Mouse (Mus musculus) myocyte (in vitro differentiated cells): ENCODE data around the gene Vmn2r96.
"Not testable (repeated sequence)": the region's sequence is repeated elsewhere in the genome, so short reads cannot be mapped to it uniquely, and the experiment has no call there.

ENCODE experiments used
- CEBPB ChIP-seq: IDR thresholded peaks from 2 replicates; pipeline ENCODE4 v1.6.1; 2011; ENCODE audit warnings: mild to moderate bottlenecking, moderate library complexity; ENCODE audit not compliant: poor library complexity, insufficient read depth, severe bottlenecking
- MAX ChIP-seq: IDR thresholded peaks from one replicate; pipeline ENCODE4 v1.6.1; 2011; ENCODE audit warnings: low read depth, mild to moderate bottlenecking, control low read depth
- MYOD1 ChIP-seq, 3 experiments: IDR thresholded peaks; one replicate each; pipeline ENCODE4 v1.6.1; 2011; ENCODE audit warnings: control low read depth in 2 of 3, low read depth in 2 of 3, mild to moderate bottlenecking in 2 of 3, moderate library complexity in 1 of 3; ENCODE audit not compliant: insufficient read length in 2 of 3, control insufficient read depth in 1 of 3
- POLR2A ChIP-seq: IDR thresholded peaks from one replicate; pipeline ENCODE4 v1.6.1; 2011; ENCODE audit warnings: low read depth, mild to moderate bottlenecking, control low read depth, moderate library complexity; ENCODE audit not compliant: insufficient read length
- POLR2AphosphoS2 ChIP-seq: IDR thresholded peaks from one replicate; pipeline ENCODE4 v1.6.1; 2011; ENCODE audit warnings: low read depth, control low read depth; ENCODE audit not compliant: insufficient read length
- TCF12 ChIP-seq: IDR thresholded peaks from one replicate; pipeline ENCODE4 v1.6.1; 2011; ENCODE audit warnings: mild to moderate bottlenecking, control low read depth; ENCODE audit not compliant: poor library complexity, insufficient read depth, severe bottlenecking
- USF1 ChIP-seq: IDR thresholded peaks from one replicate; pipeline ENCODE4 v1.6.1; 2011; ENCODE audit warnings: low read depth, mild to moderate bottlenecking, control low read depth, moderate library complexity

- TF ChIP-seq USF1; POLR2A; TCF12; MAX; CEBPB; POLR2AphosphoS2; MYOD1 (IDR thresholded peaks at IDR 0.05; ENCODE audit: control insufficient read depth in 1 of 3, insufficient read length in 2 of 3, low read depth in 2 of 3): not testable (repeated sequence)
These were observed 6.8 kb upstream of the Vmn2r96 start for GRCm38 (mm10) chr17:18566186-18566585.
